Mouse (Mus musculus) spleen, postnatal 10 days (tissue): Measurements from ENCODE around the gene B3gat1.

Experiments
- DNase-seq, 2 experiments: peaks; one replicate each; pipeline ENCODE4 v3.0.0; 2021 to 2022; ENCODE audit warnings: low spot score in 2 of 2

The B3gat1 gene

DNA sequence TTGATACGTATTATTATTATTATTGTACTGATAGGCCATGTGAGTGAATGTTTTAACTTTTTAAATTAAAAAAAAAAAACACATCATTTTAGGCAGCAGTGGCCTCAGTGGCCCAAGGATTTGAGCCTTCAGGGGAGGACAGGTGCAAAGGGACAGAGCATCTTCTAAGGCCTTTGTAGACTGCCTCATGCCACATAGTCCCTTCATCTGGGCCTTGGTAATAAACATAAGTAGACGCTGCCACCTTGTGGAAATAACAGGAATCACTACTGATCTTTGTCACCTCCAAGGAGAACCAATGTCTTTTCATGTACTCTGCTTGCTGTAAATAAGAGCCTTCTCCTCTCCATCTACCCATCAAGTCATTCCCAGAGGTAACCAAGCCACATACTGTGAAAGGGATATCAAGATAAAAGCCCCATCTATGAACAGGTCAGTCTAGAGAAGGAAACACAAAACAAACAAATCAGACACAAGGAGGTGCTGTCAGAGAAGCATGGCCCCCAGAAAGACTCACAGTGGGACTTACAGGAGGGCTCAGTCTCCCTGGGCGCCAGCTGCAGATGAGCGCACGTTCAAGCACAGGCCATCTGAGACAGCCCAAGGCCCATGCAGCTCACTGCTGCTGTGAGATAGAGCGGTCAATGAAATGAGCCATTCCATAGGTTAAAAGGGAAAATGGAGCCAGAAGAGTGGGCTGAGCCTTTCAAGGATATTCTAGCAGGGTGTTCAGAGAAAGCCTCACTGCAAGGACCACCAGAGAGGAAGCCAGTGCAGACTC is 42.8 kb downstream of the B3gat1 start:
- DNase-seq, result no peak

DNA sequence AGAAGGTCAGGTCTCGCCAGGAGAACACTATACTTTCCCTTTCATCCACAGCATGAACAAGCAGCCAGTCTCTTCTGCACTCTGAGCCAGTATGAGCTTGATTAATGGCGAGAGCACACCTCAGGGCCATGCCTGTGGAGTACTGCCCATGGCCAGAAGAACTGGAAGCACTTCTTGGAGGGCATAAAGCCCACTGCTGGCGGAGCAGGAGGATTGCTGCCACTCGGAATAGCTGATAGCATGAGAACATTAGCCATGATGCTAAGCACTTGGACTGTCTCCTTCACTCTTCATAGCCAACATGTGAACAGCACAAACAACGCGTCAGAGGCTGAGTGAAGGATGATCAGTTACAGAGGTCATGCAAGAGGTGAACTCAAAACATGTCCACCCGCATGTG is 44.9 kb downstream of the B3gat1 start:
- DNase-seq, result no peak

GRCm38 (mm10) chr9:26783414-26783975 is 50.0 kb downstream of the B3gat1 start:
- no peak for DNase-seq

- DNase-seq, result no peak
Measured at GRCm38 (mm10) chr9:26792829-26793228, 59.3 kb downstream of the B3gat1 start.

DNA sequence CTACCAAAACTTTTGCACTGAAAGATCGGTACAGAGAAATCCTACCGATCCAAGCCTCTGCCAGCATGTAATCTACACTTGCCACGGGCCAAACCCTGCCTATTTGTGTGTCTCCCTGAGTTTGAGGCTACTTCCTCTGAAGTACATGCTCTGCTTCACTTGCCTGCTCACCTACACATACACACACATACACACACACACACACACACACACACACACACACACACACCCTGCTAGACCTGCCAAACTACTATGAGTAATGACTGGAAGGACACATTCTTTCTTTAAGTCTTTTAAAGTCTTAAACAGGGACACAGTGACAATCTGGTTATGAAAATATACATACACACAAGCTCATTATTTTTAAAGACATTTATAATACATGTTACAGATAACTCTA is 64.7 kb downstream of the B3gat1 start:
- DNase-seq, result no peak

DNA sequence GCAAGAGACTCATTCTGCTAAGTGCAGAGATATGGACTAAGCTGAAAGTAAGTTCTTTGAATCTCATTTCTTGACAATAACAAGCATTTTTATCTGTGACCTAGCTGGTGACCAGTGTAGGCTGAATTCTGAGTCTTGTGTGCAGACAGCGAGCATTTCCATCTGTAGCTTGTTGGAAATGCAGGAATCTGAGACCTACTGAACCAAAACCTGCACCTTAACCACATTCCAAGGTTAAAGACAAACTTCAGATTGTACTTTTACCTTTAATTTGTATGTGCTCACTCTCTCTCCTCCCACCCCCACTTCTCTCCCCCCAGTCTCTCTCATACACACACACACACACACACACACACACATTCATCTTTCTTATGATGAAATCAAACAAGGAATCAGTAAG is 65.2 kb downstream of the B3gat1 start:
- DNase-seq, result no peak

DNA sequence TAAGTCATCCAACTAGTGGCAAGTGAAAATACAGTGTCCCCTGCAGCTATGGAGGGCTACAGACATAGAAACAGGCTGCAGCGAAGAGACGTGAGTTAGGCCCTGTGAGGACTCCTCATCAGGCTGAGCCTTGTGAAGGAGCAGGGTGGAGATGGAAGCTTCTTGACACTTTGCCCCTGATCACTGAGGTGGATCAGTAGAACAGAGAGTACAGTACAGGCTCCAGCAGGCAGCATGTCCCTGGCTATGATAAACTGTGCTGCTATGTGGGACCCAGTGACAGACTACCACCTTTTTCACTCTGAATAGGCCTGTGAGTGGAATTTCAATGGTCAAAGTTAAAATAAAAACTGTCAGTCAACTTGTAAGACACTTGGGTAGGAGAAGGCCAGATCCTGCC is 66.8 kb downstream of the B3gat1 start:
- DNase-seq, result no peak

GRCm38 (mm10) chr9:26804321-26804720 is 70.8 kb downstream of the B3gat1 start:
- no peak for DNase-seq

- DNase-seq, result peak; percentile 8 to 59
Measured at GRCm38 (mm10) chr9:26805935-26806666, 72.6 kb downstream of the B3gat1 start, which contains the start of gene Glb1l2. Glb1l2 (minus strand) TSS chr9:26806468.

DNA sequence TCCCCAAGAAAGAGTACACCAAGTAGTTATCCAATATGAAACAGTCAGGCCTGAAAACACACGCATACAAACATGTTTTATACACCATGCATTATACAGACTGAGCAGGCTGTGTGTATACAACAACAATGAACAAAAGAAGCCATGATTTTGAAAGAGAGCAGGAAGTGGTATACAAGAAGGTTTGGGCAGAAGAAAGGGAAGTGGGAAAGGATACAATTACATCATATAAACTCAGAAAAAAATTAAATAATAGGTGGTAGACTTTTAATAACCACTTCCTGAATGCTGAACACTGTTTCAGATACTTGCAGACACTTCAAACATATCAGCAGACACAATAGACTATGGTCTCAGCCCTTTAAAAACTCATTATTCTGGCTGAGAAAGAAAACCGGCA is 75.2 kb downstream of the B3gat1 start:
- DNase-seq, result no peak
